Mouse (Mus musculus): ENCODE results near the gene Pdcd6. TPM values are rescaled to one million over a fixed set of nuclear protein-coding genes. Genes with fewer than 3 reads are reported as not detected.

The Pdcd6 gene
- polyA plus RNA-seq, 1 experiment from 2014 or later, result 170 TPM

- DNase-seq (ENCODE audit: low read depth, low spot score) (no peak), ATAC-seq (peak; percentile 3)
- H3K27me3 ChIP-seq, result no peaks in the 10 kb centered on the region
- POLR2A ChIA-PET, result interaction anchor here (1.1 kb wide), 1 partner anchor 13 kb away, joined by 3 read pairs; no protein-coding TSS in a partner anchor
- CTCF ChIA-PET, result interaction anchor here (0.7 to 4.7 kb wide), 4 partner anchors 10 to 108 kb away, joined by 3 to 26 read pairs (median 7); partner anchors contain the start of gene Exoc3
- no peak for TF ChIP-seq CTCF (IDR thresholded peaks at IDR 0.05)
- in situ Hi-C loops (cut with MboI; ENCODE audit: low pct_unique_long_range_greater_than_20kb), result no loop called here
Observed at GRCm38 (mm10) chr13:74316789-74317169, 601 bp downstream of the Pdcd6 start.

- POLR2A ChIA-PET, result no interaction called here
- in situ Hi-C loops (cut with MboI; ENCODE audit: low pct_unique_long_range_greater_than_20kb), result no loop called here
- no peak for ATAC-seq
- DNase-seq (ENCODE audit: low read depth, low spot score), result no peak
- CTCF ChIA-PET, result interaction anchor here (0.7 to 4.7 kb wide), 4 partner anchors 10 to 108 kb away, joined by 3 to 26 read pairs (median 7); partner anchors contain the start of gene Exoc3
- TF ChIP-seq CTCF (IDR thresholded peaks at IDR 0.05), result no peak
- no peaks in the 10 kb centered on the region for H3K27me3 ChIP-seq
Observed at GRCm38 (mm10) chr13:74316386-74316785, 994 bp downstream of the Pdcd6 start.

GRCm38 (mm10) chr13:74314616-74315015 lies 2.8 kb downstream of the Pdcd6 start:
- no peaks in the 10 kb centered on the region for H3K27me3 ChIP-seq
- ChIA-PET POLR2A (no interaction called here), CTCF (interaction anchor here (2.0 kb wide), 1 partner anchor 14 kb away, joined by 6 read pairs; no protein-coding TSS in a partner anchor)
- no peak for TF ChIP-seq CTCF (IDR thresholded peaks at IDR 0.05)
- no peak for ATAC-seq
- DNase-seq (ENCODE audit: low read depth, low spot score), result no peak
- in situ Hi-C loops (cut with MboI; ENCODE audit: low pct_unique_long_range_greater_than_20kb), result no loop called here

DNA sequence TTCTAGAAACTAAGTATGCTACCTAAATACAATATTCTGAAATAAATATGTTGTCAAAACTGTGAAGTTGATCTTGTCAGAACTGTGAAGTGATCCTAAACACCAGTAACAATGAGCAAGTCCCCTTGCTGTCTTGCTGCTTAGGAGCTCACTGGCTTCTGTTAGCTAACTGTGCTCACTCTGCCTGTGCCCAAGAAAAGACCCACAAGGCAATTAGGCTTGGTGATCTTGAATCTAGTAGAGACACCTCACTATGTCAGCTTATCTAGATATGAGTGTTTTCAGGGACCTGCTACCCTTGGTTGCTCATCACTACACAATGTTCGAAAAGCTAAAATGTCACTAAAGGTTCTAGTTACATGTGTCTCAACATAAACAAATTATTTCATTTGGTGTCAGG lies 11.6 kb downstream of the Pdcd6 start:
- ATAC-seq (no peak), DNase-seq (ENCODE audit: low read depth, low spot score) (no peak)
- TF ChIP-seq CTCF (IDR thresholded peaks at IDR 0.05), result no peak
- POLR2A ChIA-PET, result no interaction called here
- H3K27me3 ChIP-seq, result no peaks in the 10 kb centered on the region
- CTCF ChIA-PET, result interaction anchor here (1.3 to 2.0 kb wide), 2 partner anchors 11 to 209 kb away, joined by 3 to 8 read pairs; partner anchors contain the start of gene Pdcd6
- in situ Hi-C loops (cut with MboI; ENCODE audit: low pct_unique_long_range_greater_than_20kb), result no loop called here

GRCm38 (mm10) chr13:74305380-74305779 lies 12.0 kb downstream of the Pdcd6 start:
- no peaks in the 10 kb centered on the region for H3K27me3 ChIP-seq
- ATAC-seq (no peak), DNase-seq (ENCODE audit: low read depth, low spot score) (no peak)
- in situ Hi-C loops (cut with MboI; ENCODE audit: low pct_unique_long_range_greater_than_20kb), result no loop called here
- TF ChIP-seq CTCF (IDR thresholded peaks at IDR 0.05), result no peak
- POLR2A ChIA-PET, result no interaction called here
- CTCF ChIA-PET, result interaction anchor here (1.3 to 2.0 kb wide), 2 partner anchors 11 to 209 kb away, joined by 3 to 8 read pairs; partner anchors contain the start of gene Pdcd6

DNA sequence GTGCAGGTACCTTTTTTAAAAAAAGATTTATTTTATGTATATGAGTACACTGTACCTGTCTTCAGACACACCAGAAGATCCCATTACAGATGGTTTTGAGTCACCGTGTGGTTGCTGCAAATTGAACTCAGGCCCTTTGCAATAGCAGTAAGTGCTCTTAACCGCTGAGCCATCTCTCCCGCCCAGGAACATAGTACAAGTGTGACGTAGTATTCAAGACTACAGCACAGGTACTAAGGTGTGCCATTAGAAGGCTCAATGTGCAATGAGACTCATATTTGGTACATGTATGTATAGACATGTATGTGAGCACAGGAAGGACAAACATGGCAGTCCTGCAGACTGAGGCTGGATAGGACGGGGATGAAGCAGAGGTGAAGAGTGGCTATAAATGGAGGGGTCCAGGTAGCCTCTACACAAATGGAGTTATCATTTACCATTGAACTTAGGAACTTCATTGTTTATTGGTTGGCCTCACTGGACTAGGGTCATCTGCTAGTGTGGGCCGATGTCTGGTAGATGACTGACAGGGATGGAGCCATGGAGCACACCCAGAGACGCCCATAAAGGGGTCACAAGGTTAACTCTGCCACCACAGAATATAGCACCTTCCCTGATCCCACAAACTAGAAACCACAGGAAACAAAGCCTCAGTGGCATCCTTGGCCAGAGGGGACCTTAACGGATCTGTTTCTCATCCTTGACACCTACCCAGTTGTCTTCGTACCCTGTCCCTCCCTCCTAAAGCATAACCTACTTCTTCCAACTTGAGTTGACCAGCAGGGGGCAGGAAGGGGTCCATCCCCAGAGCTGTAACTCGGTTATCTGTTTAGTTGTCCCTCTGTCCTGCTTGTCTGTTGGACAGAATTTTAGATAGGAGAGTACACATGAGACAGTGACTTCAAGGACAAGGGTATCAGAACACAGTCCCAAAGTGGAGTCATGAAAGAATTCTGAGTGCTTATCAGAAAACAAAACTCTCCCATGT lies 15.0 kb downstream of the Pdcd6 start:
- CTCF ChIA-PET, result interaction anchor here (1.0 kb wide), 1 partner anchor 9 kb away, joined by 4 read pairs; no protein-coding TSS in a partner anchor
- in situ Hi-C loops (cut with MboI; ENCODE audit: low pct_unique_long_range_greater_than_20kb), result loop anchor here (5.0 kb wide), 1 partner anchor 330 kb away; no protein-coding TSS in a partner anchor

GRCm38 (mm10) chr13:74301607-74301984 lies 15.8 kb downstream of the Pdcd6 start:
- no peak for TF ChIP-seq CTCF (IDR thresholded peaks at IDR 0.05)
- H3K27me3 ChIP-seq, result no peaks in the 10 kb centered on the region
- POLR2A ChIA-PET, result no interaction called here
- DNase-seq (ENCODE audit: low read depth, low spot score), result no peak
- CTCF ChIA-PET, result interaction anchor here (0.6 to 1.9 kb wide), 7 partner anchors 10 to 331 kb away, joined by 3 to 10 read pairs (median 4); no protein-coding TSS in a partner anchor
- in situ Hi-C loops (cut with MboI; ENCODE audit: low pct_unique_long_range_greater_than_20kb), result loop anchor here (5.0 kb wide), 1 partner anchor 329 kb away; no protein-coding TSS in a partner anchor
- ATAC-seq, result peak; percentile 20

More for the DNA sequence above, 15.0 kb downstream of the Pdcd6 start:
- ATAC-seq (no peak), DNase-seq (ENCODE audit: low read depth, low spot score) (no peak)
- POLR2A ChIA-PET, result no interaction called here
- no peaks in the 10 kb centered on the region for H3K27me3 ChIP-seq
- TF ChIP-seq CTCF (IDR thresholded peaks at IDR 0.05), result peak; percentile 34

GRCm38 (mm10) chr13:74300925-74301606 lies 16.3 kb downstream of the Pdcd6 start:
- ATAC-seq, result peak; percentile 83
- in situ Hi-C loops (cut with MboI; ENCODE audit: low pct_unique_long_range_greater_than_20kb), result loop anchor here (5.0 kb wide), 1 partner anchor 329 kb away; no protein-coding TSS in a partner anchor
- POLR2A ChIA-PET, result no interaction called here
- no peaks in the 10 kb centered on the region for H3K27me3 ChIP-seq
- CTCF ChIA-PET, result interaction anchor here (0.6 to 1.9 kb wide), 10 partner anchors 10 to 506 kb away, joined by 3 to 10 read pairs (median 4); no protein-coding TSS in a partner anchor
- DNase-seq (ENCODE audit: low read depth, low spot score), result no peak
- peak; percentile 96 for TF ChIP-seq CTCF (IDR thresholded peaks at IDR 0.05)

DNA sequence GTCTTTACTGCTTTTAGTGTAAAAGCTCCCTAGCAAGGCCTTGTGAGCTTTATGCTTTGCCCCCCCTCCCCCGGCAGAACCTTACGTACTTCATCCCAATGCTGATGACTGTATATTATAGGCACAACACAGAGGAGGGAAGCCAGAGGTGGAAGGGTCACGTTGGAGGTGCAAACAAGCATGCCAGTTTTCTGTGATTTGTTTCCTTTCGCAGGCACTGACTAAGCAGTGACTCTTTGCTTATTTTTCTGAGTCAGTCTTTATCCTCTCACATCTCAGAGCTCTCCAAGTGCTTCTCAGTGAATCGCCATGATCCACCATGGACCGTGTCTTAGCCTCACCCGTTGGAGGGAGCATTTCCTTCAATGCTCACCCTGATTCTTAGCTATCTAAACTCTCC lies 21.0 kb downstream of the Pdcd6 start:
- H3K27me3 ChIP-seq, result peaks cover 6% of the 10 kb centered on the region
- ChIA-PET POLR2A (no interaction called here), CTCF (interaction anchor here (1.2 kb wide), 1 partner anchor 326 kb away, joined by 4 read pairs; no protein-coding TSS in a partner anchor)
- DNase-seq (ENCODE audit: low read depth, low spot score), result no peak
- no peak for ATAC-seq
- no peak for TF ChIP-seq CTCF (IDR thresholded peaks at IDR 0.05)
- in situ Hi-C loops (cut with MboI; ENCODE audit: low pct_unique_long_range_greater_than_20kb), result loop anchor here (5.0 kb wide), 1 partner anchor 199 kb away; no protein-coding TSS in a partner anchor

DNA sequence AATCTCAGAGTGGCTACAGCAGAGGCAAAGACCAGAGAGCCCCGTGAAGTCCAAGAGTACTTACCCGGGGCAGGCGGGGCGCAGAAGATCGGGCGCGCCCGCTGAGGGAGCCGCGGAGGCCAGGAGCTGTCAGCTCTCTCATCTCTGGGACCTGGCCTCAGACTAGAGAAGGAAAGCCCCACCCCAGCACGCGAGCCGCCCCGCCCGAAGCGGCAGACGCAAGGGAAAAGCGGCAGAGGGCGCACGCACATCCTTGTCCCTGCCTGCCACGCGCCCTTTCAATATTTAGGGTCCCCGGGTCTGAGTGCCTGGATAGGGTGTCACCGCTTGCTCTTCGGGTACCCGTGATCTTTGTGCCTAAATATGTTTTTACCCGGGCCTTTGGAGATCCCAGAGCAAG lies 25.2 kb downstream of the Pdcd6 start, which contains the start of gene Ahrr:
Gene Ahrr, minus strand, starts transcription at position 165 of the 400 bp plus-strand sequence.
- peaks cover 6% of the 10 kb centered on the region for H3K27me3 ChIP-seq
- TF ChIP-seq CTCF (IDR thresholded peaks at IDR 0.05), result peak; percentile 39
- no peak for ATAC-seq
- CTCF ChIA-PET, result no interaction called here
- DNase-seq (ENCODE audit: low read depth, low spot score), result no peak
- in situ Hi-C loops (cut with MboI; ENCODE audit: low pct_unique_long_range_greater_than_20kb), result loop anchor here (5.0 kb wide), 1 partner anchor 100 kb away; no protein-coding TSS in a partner anchor
- POLR2A ChIA-PET, result no interaction called here

Measured in Patski (cell line).